Mouse (Mus musculus) MN1 (cell line): ENCODE results near the gene Olfr323.

Experiments
- DNase-seq: peaks from one replicate; pipeline ENCODE4 v3.0.0-alpha.2; 2016; ENCODE audit warnings: low spot score

Olfr323 gene

DNA sequence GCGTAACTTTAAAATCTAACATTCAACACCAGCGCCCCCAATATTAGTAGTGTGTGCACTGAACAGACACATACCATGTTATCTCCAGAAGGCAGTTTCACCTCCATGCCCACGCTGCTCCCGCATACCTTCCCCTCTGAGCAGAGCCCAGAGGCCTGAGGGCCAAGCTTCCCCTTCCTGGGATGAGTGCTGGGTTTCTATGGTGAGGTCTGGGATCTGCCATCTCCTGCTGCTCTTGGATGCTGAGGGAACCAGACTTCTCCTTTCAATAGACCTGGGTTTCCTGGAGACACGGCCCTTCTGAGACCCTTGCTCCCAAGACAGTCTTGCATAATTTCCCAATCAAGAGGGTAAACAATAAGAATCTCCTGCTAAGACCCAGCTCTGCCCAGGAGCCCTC, at the start of gene Olfr323:
Gene Olfr323 (minus strand): TSS at position 101 of the 400 bp plus-strand sequence.
- DNase-seq = no peak

DNA sequence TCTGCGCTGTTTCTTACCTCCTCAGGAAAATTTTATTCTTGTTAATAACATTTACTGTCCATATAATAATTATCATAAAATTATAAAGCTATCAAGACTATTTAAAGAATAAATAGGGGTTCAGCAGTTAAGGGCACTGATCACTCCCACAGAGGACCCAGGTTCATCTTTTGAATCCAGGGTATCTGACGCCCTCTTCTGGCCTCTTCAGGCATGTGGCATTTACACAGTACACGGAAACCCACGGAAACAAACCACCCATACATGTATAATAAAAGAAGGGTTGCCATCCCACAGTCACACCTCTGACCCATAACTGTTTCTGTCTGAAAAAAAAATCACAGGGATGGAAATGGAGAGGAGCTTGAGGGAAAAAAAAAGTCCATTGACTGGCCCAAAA, 41.5 kb upstream of the Olfr323 start:
- DNase-seq = peak; percentile 3

DNA sequence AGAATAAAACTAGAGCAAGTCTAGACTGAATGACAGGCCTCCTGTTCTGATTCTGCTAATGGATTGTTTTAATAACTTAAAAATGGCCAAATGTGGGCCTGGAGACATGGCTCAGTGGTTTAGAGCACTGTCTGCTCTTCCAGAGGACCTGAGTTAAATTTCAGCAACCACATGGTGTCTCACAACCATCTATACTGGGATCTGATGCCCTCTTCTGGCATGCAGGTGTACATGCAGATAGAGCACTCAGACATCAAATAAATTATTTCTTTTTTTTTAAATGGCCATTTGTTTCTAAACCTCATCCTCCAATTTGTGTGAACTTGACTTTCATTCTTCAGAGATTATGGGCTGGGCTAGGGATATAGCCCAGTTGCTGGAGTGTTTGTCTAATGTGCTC, 39.0 kb upstream of the Olfr323 start:
- peak; percentile 2 for DNase-seq

DNA sequence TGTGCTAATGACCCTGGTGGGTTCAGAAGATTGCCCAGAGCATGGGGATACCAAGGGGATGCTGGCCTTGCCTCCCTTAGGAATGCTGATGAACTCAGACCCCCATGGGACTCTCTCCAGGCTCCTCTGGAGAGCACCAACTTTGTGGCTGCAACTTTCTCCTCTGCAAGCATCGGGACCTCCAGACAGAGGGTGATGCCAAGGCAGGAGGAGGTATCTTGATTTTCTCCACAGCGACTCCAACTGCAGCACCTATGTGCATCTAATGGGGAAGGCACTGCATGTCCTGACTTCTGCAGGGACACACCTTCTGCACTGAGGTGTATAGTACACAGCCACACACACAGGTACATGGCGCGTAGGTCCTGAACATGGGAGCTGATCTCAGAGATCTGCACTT, 28.3 kb upstream of the Olfr323 start, which contains the start of gene Olfr322:
Gene Olfr322 (plus strand): TSS at position 187 of the 400 bp plus-strand sequence.
- no peak for DNase-seq

DNA sequence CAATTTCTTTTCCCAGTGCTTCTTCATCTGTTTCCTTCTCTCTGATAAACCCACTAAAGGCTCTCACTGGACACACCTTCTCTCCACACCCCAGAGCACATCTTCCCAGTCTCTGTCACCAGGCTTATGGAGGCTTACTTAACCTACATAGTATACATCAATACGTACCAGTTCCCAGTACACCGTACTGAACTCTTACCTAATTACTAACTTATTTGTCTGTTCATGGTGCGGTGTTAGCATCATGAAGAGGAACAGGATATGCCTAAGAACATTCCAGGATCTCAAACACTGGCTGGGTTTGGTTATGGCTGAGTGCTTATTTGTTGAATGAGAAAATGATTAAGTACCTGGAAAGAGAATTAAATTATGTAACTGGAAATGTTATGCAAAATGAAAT, 24.9 kb upstream of the Olfr323 start:
- no peak for DNase-seq

DNA sequence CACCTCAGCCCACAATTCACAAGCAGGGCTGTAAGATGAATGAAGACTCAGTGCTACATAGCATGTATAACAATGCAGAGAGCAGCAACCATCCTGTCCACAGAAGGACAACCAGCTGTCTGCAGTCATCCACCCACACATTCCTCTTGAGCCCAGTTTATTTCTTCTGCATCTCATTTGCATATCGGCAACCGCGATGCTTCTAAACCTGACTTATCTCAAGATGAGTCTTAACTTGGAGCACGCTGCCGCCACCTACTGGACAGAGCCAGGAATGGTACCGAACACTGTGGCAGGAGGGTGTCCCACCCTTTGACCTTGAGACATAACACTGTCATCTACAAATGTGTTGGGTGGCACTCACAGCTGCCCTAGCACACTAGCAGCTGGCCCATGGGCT, 13.0 kb upstream of the Olfr323 start:
- peak; percentile 31 for DNase-seq

DNA sequence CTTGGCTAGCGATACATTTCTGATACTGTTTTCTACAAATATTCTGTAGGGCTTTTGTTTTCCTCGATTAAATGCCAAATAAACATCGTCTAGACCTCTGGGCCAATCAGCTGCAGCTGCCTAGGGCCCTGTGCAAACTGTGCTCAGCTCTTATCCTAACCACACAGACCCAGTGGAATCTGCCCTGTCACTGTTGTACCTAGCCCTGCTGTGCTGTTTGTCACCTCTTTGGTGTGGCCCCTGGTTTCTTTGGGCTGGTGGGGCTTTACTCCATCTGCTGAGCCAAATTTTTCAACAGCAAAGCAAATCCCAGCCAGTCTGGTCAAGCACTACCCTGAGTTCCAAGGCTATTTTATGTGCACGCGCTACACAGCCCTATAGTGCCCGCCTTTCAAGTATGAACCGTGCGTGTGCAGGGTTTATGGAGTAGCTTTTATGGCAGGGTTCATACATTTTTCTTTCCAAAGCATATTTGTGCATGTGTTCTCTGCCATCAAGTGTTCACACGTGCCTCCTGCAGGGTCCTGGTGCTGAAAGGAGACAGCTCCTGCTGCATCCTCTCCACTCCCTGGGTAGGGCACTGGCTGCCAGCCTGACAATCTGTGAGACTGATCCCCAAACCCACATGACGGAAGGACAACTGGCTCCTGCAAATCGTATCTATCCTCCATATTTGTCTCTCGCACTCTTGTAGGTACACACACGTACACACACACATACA, 11.5 kb upstream of the Olfr323 start:
- no peak for DNase-seq

DNA sequence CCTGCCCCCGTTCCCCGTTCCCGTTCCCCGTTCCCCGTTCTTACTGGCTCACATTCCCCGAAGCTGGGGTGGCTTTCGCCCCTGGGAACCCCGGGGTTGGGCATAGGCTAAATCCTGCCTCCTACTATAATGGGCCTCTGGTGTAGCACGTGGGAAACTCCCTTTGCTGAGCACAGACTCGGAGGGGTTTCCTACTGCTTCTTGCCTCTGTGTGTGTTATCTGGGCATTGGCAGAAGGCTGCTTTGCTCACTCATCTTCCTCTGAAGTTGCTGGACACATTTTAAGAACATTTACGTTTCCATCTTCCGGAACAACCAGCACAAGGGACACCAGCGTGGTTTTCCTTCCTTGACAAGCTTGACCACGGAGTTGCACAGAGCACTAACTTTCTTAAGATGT, 10.8 kb upstream of the Olfr323 start:
- DNase-seq = no peak

DNA sequence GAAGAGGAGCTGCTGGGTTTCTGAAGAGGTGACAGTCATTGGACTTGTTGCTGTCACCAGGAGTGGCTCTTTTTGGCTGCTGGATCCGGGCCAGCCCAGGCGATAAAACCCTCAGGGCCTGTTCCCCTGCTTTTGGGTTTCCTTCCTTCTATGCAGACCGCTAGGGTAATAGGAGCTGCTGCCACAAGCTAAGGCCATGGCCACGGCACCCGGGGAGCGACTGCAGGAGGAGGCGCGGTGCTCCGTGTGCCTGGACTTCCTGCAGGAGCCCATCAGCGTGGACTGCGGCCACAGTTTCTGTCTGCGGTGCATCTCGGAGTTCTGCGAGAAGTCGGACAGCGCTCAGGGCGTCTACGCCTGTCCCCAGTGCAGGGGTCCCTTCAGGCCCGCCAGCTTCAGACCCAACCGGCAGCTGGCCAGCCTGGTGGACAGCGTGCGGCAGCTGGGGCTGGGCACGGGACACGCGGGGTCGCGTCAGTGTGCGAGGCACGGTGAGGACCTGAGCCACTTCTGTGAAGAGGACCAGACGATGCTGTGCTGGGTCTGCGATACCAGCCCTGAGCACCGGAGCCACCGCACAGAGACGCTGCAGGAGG, 10.1 kb upstream of the Olfr323 start, which contains the start of gene Trim58:
Gene Trim58 (plus strand): TSS at position 194 of the 596 bp plus-strand sequence.
- DNase-seq = no peak

DNA sequence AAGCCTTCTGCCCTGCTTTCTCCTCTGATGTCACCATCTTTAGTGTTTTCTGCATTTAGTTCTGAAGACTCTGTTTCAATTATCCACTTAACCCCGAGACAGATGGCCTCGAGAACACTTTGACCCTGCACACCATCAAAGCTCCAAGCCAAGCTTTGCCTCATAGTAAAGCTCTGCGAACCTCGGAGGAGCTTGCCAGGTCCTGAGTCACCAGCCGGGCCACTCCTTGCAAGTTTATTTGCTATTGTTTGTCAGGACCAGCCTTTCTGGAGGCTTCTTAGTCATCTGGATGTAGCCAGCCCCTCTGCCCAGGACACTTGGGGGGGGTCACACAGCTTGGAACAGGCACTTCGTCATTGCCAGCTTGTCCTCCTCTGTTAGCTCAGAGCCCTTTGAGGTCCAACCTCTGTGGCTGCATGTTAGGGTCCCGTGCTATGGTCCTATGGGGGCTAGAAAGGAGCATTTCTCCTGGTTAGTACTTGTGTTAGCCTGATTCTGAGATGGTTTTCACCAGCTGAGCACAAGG, 7.9 kb upstream of the Olfr323 start:
- no peak for DNase-seq

DNA sequence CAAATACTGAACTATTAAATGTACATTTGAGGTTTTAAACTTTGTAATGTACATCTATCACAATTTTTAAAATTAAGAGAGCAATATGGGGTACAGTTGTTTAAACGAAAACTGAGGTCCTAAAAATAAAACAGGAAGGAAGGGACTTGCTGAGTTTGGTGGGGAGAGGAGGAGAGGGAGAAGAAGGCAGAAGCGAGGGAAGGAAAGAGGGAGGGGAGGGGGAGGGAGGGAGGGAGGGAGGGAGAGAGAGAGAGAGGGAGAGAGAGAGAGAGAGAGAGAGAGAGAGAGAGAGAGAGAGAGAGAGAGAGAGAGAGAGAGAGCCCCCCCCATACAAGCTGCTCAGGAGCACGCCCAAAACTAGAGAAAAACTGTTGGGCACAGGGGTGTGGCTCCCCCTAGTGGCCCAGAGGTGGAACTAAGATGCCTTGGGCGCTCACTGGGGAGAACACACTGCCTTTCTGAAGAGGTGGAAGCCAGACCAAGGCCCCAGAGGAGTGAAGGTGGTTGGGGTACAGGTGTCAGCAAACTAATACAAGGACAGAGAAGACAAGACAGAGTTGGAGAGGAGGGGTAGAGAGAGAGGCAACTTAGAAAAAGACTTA, 6.2 kb upstream of the Olfr323 start:
- peak; percentile 32 for DNase-seq

DNA sequence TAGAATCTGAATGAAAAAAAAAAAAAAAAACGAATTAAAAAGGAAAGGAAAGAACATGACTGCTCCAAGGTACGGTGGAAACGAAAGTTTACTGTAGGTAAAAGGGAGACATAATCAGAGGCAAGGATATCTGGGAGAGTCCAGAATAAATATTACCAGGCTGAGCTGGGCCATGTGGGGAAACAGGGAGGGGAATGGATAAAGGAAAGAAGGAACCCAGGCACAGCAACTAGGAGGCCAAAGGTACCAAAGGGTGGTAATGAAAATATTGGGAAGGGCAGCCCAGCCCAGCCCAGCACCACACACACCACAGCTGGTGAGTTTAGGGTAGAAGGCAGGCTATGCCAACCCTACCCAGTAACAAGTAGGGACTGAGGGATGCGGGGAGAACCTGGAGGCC, 4.6 kb upstream of the Olfr323 start:
- no peak for DNase-seq

DNA sequence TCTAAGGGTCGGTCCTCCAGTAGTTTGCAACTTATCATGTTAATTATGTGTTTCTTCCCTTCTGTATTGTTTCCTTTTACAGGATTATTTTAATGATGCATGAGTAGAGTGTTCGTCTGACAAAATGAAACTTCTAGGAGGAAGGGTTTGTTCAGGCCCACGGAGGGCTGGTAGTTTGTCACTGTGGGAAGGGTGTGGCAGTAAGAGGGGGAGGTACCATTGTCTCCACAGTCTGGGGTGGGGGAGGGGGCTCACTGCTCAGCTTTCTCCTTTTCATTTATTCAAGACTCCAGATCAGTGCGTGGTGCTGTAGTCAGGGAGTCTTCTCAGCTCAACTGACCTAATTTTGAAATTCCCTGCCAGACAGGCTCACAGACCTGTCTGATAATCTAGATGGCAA, 4.2 kb downstream of the Olfr323 start:
- DNase-seq = no peak

DNA sequence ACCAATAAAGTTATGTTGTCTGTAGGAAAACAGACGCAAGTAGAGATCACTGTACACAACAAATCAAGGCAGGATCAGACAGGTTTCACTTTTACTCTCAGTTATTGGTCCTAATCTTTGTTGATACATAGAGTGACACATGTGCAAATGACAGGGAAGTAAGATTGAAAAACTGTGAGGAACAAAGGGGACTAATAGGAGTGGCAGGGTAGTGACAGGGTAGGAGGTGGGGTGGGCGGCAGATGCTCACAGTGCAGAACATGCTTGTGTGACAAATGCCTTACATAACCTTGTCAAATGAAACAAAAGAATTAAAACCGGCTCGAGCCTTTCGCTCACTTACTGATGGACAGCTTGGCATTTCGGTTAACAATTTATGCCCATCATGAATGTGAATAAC, 11.5 kb downstream of the Olfr323 start:
- DNase-seq = no peak

DNA sequence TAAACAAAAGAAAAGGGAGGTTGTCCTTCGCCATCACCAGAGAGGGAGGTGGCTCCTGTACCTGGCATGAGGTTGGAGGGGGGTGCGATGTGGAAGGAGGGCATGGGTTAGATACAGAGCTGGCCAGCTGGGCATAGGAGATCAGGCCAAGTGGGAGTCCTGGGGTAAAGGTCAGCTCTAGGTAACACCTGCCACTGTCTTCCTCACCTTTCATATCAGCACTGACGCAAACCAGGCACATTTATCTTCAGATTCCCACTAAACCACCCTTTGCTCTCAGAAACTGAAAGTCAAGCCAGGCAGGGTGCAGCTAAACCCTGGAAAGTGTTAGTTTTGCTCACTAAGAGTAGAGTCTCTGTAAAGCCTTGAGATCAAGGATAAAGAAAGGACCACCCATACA, 11.9 kb downstream of the Olfr323 start:
- DNase-seq = no peak

DNA sequence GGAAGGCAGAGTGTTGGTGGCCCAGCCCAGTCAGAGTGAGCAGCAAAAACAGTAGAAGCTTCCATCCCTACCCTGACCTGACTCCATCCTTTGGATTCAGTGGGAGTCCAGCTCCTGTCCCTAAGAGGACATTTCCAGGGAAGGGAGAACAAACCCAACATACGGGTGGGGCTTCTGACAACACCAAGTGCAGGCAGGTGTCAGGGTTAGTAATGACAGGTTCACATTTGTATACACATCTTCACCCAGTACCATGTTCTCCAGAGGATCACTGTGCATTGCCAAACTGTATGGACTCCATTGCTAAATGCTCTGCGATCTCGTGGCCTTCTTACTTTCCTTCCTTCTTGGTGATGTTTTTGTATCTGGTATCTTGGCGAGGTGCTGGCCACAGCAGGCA, 14.3 kb downstream of the Olfr323 start, which contains the start of gene 2210407C18Rik:
Gene 2210407C18Rik (minus strand): TSS at position 101 of the 400 bp plus-strand sequence.
- no peak for DNase-seq

DNA sequence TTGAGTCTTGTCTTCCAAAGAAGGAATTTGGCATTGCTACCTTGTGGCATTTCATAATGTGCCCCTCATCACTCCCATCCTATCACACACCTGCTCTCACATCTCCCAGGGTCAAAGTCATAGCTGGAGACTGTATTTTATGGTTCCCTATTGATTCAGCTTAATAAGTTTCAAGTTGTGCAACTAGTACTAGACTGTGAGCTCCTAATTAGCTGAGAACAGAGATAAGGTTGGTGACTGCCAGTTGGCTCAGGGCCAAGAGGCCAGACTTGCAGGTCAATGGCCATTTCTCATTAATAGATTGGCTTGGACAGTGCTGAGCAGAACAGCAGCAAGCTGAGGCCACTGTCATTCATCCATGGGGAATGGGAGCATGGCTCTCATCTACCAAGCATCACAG, 15.8 kb downstream of the Olfr323 start:
- DNase-seq = no peak

DNA sequence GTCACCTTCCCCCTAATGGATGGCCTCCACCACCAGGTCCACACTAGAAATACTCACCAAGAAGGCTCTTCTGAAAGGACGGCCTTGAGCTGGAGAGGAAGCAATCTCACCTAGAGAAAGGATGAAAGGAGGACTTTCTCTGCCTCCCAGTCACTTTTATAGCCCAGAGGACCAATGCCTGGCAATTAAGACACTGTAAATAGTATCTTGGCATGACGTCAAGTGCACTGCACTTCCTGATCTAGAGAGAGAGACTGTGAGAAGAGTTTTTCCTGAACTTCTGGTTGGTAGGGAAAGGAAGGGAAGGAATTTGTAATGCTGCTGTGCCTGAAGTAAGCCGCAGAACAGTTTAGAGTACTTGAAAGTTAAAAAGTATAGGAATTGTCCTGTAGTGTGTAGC, 16.9 kb downstream of the Olfr323 start:
- no peak for DNase-seq

DNA sequence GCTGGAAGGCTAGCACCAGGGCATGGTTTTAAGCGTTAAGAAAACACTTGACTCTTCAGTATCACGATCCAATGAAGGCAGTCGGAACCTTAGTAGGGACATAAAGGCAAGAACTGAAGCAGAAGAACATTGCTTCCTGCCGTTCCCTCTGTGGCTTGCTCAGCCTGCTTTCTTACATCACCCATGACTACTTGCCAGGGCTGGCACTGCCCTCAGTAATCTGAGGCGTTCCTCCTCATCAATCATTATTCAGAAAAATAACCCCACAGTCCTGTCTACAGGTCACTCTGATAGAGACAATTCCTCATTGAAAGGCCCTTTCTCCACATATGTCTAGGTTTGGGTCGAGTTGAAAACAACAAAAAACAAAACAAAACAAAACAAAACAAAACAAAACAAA, 23.3 kb downstream of the Olfr323 start:
- DNase-seq = no peak

DNA sequence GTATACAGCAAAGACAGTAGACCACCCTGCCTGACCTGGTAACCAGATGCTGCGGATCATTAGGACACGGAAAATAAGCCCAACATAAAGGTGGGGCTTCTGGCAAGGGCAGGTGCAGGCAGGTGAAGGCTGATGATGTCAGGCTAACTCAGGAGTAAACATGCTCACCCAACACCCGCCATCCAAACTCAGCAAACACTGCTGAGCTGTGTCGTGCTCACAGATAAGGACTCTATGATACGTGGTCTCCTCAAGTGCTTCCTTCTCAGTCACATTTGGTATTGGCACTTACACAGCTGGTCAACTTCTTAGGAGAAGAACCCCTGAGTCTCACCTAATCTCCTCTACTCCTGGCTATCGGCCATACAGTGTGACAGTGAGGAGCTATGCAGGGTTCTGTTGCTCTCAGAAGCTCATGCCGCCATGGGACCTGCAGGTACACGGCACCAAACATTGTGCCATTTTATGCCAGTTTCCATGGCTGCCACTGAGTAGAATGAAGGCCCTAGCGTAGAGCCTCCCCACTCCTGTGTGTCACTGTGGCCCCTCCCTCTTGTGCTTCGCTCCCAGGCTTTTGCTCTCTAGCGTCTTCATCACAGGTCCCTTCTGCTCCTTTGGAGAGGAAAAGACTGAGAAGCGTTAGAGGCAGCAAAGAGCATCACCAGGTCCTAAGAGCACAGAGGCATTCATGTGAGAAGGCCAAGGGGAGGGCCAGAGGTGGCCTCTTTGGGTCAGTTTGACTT, 24.0 kb downstream of the Olfr323 start:
- no peak for DNase-seq

DNA sequence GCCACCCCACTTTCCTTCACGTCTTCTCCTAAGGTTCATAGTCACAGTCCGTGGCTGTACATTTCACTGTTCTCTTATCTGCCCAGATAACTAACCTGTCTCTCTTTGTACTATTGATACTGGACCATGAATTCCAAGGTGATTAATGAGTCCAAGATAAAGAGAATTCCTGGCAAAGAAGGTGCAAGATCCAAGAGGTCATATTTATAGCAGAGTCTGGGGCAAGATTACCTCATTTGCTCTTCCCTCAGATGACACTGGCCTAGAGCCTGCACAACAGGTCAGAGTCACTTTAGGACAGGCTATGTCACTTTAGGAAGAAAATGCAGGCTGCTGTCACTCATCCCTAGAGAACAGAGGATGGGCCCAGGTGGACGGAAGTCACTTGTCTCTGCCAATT, 25.1 kb downstream of the Olfr323 start:
- DNase-seq = no peak

DNA sequence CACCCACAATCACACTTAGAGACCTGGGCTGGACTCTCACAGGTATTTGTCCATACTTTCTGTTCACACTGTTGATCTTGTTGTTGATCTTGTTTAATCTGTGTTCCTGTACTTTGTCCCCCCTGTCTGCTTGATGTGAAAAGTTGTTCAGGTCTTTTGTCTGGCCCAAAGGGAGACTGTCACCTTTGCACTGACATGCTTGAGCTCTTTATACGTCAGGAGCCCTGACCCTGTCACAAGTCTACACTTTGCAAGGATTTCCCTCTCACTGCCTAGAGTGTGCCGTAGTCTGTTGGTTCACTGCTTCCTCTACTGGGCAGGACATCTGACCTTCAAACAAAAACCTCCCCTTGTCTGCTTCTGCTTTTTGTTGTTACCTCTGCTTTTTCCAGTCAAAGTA, 25.6 kb downstream of the Olfr323 start:
- no peak for DNase-seq
